In genomic region chr4:123635428-123635827, GRCm38 (mm10) we compare ENCODE assay signal across 14 mouse cellular contexts. TPM values are rescaled to one million over a fixed set of nuclear protein-coding genes. Genes with fewer than 3 reads are reported as not detected.
DNase-seq lines count a peak whose midpoint lies in the region; ATAC-seq lines count a peak whose summit lies in the region.
"Had no signal": no experiment of that assay in that cellular context is flagged by ENCODE, and none has a peak within 500 bp of the region (broad histone marks: within the 10 kb centered on the region; RNA-seq: fewer than 3 reads in every experiment).

No protein-coding gene starts in this region.

- no peak overlapping the region for H3K9ac ChIP-seq in embryonic facial prominence, embryonic 15.5 days
- H3K9ac ChIP-seq in midbrain, embryonic 13.5 days (replicated peaks), result no peak overlapping the region
- H3K9ac ChIP-seq: neural tube, embryonic 13.5 days had no signal

- H3K4me3 ChIP-seq in embryonic facial prominence, embryonic 15.5 days (replicated peaks), result no peak overlapping the region
- H3K4me3 ChIP-seq in embryonic facial prominence, embryonic 10.5 days, result no peak overlapping the region
- no peak overlapping the region for H3K4me3 ChIP-seq in midbrain, embryonic 13.5 days (replicated peaks)
- H3K4me3 ChIP-seq: neural tube, embryonic 13.5 days had no signal

- H3K9me3 ChIP-seq in embryonic facial prominence, embryonic 15.5 days (replicated peaks), result no peaks in the 10 kb centered on the region
- H3K9me3 ChIP-seq in embryonic facial prominence, embryonic 10.5 days, result 0 out of 2 replicates have a peak, but pooled peaks cover 4% of the 10 kb centered on the region
- H3K9me3 ChIP-seq in midbrain, embryonic 13.5 days, result peaks cover 3% of the 10 kb centered on the region; the same call in 1 of the 2 replicates
- H3K9me3 ChIP-seq: neural tube, embryonic 13.5 days had no signal

- H3K4me2 ChIP-seq in embryonic facial prominence, embryonic 15.5 days (replicated peaks), result no peak overlapping the region
- no peak overlapping the region for H3K4me2 ChIP-seq in midbrain, embryonic 13.5 days (replicated peaks)
- H3K4me2 ChIP-seq: midbrain, embryonic 11.5 days; neural tube, embryonic 13.5 days had no signal

- 0 out of 2 replicates have a peak overlapping the region, but pooled peaks have one; percentile 63 for H3K27ac ChIP-seq in embryonic facial prominence, embryonic 15.5 days (replicated peaks)
- H3K27ac ChIP-seq in embryonic facial prominence, embryonic 10.5 days (replicated peaks), result no peak overlapping the region
- no peak overlapping the region for H3K27ac ChIP-seq in midbrain, embryonic 13.5 days
- H3K27ac ChIP-seq: neural tube, embryonic 13.5 days had no signal

- 32% methylated on average over 1 of the region's 1 CpGs for WGBS in embryonic facial prominence, embryonic 15.5 days
- 21% methylated on average over 1 of the region's 1 CpGs for WGBS in embryonic facial prominence, embryonic 10.5 days
- 10% methylated on average over 1 of the region's 1 CpGs for WGBS in midbrain, embryonic 13.5 days

- no peak for DNase-seq in embryonic facial prominence, embryonic 10.5 days (ENCODE audit: low spot score)
- peak; percentile 37 for DNase-seq in kidney, postnatal 14 days
- DNase-seq in kidney, adult 11 months, result no peak
- DNase-seq in heart, adult 9 months (ENCODE audit: low spot score in 2 of 2), result peak; percentile 36 to 53
- peak; percentile 30 for DNase-seq in lung, postnatal 4 days
- DNase-seq in adipocyte (ENCODE audit: low spot score), result no peak
- DNase-seq: adrenal gland, adult 2 months; gastrocnemius, postnatal 25 days; layer of hippocampus, postnatal 36 days; right cerebral cortex, postnatal 14 days had no signal

- ATAC-seq in embryonic facial prominence, embryonic 15.5 days (ENCODE audit: insufficient number of reproducible peaks, low FRiP score, low TSS enrichment, low read depth), result no peak
- no peak for ATAC-seq in midbrain, embryonic 13.5 days

- no peaks in the 10 kb centered on the region for H3K27me3 ChIP-seq in embryonic facial prominence, embryonic 15.5 days
- no peaks in the 10 kb centered on the region for H3K27me3 ChIP-seq in embryonic facial prominence, embryonic 10.5 days (replicated peaks; ENCODE audit: low read depth, poor library complexity, severe bottlenecking)
- no peaks in the 10 kb centered on the region for H3K27me3 ChIP-seq in midbrain, embryonic 13.5 days
- H3K27me3 ChIP-seq: neural tube, embryonic 13.5 days had no signal

- H3K36me3 ChIP-seq in embryonic facial prominence, embryonic 15.5 days, result no peaks in the 10 kb centered on the region
- H3K36me3 ChIP-seq in embryonic facial prominence, embryonic 10.5 days (replicated peaks), result peaks cover 20% of the 10 kb centered on the region
- peaks cover 4% of the 10 kb centered on the region; the same call in 1 of the 2 replicates for H3K36me3 ChIP-seq in midbrain, embryonic 13.5 days

- 0 out of 2 replicates have a peak, but pooled peaks cover 5% of the 10 kb centered on the region for H3K4me1 ChIP-seq in embryonic facial prominence, embryonic 15.5 days
- peaks cover 12% of the 10 kb centered on the region for H3K4me1 ChIP-seq in embryonic facial prominence, embryonic 10.5 days
- no peaks in the 10 kb centered on the region for H3K4me1 ChIP-seq in midbrain, embryonic 13.5 days (replicated peaks)

RNA-seq across cellular contexts. Expression of gene Macf1, which starts 48.7 kb away (rescaled TPM):
- 42.5 and 47.1 TPM in 2 replicates for polyA plus RNA-seq in embryonic facial prominence, embryonic 15.5 days (2015; fragmentation: Nextera tagmentation; extraction: Ambion mirVana)
- 46.0 and 47.4 TPM in 2 replicates for polyA plus RNA-seq in embryonic facial prominence, embryonic 10.5 days (2016; fragmentation: Nextera tagmentation; extraction: Ambion mirVana)
- polyA plus RNA-seq in midbrain, embryonic 13.5 days (2015; fragmentation: Nextera tagmentation; extraction: Ambion mirVana), result 74.9 and 75.4 TPM in 2 replicates

Comparison
In these comparisons a context has a peak if more than half of its experiments do, and no peak if none do; other contexts are left out.
1. DNase-seq: peak in kidney, postnatal 14 days (single experiment), heart, adult 9 months (2 of 2) and lung, postnatal 4 days (2 of 2); none in embryonic facial prominence, embryonic 10.5 days (single experiment), kidney, adult 11 months (single experiment) and adipocyte (single experiment).